Mouse (Mus musculus): ENCODE results near the gene Usmg5. TPM values are rescaled to one million over a fixed set of nuclear protein-coding genes. Genes with fewer than 3 reads are reported as not detected.
"Not testable (repeated sequence)": the region's sequence is repeated elsewhere in the genome, so short reads cannot be mapped to it uniquely, and the experiment has no call there.

Usmg5 gene
- total RNA-seq (2021): 1,000 to 10,000 TPM; 1,130 to 1,186 TPM
- long read RNA-seq, experiment 1, transcript Usmg5-201 (4 exons, 362 nt): major isoform, 838 of 898 reads
- long read RNA-seq, experiment 1, partial matches to known transcripts: 9 of 898 reads
- long read RNA-seq, experiment 1, other reads (novel, unspliced or antisense): 49 of 898 reads
- long read RNA-seq, experiment 2, transcript Usmg5-201 (4 exons, 362 nt): major isoform, 663 of 687 reads
- long read RNA-seq, experiment 2, partial matches to known transcripts: 6 of 687 reads
- long read RNA-seq, experiment 2, other reads (novel, unspliced or antisense): 18 of 687 reads

DNA sequence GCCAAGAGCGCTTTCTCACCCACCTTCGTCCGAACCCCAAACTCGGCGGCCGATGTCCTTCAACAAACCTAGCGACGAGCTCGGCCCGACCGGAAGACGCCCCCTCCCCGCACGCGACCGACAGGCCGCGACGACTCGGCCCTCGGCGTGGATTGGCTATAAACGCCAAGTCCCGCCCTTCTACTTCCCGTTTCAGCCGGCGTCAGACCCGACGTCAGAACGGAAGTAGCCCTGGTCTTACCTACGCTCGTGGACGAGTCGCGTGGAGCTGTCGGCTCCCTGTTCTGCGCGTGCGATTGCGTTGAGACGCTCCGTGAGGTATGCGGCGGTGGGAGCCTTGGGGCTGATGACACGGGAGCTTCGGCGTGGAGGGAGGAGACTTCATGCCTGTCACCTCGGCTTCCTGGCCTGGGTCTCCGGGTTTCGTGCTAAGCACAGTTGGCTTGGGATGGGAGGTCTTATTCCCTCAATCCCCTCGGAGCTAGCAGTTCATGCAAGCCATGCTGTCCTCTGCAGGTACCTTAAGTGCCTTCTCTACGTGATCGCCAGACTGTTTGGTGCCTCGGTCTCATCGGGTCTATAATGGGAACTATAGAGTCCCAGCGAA is at the start of gene Usmg5, which contains the start of gene Pdcd11:
Gene Usmg5 (minus strand): TSS at position 98 of the 607 bp plus-strand sequence.
Gene Pdcd11 (plus strand): TSS at position 219 of the 607 bp plus-strand sequence.
- DNase-seq (ENCODE audit: low spot score): peak; percentile 96

- not testable (repeated sequence) for DNase-seq (ENCODE audit: low spot score)
Observed at GRCm38 (mm10) chr19:47139611-47140010, 49.2 kb upstream of the Usmg5 start.

GRCm38 (mm10) chr19:47137771-47138421 is 47.4 kb upstream of the Usmg5 start, which contains the start of gene Calhm2:
Gene Calhm2, minus strand, starts transcription at chr19:47138294.
- peak; percentile 59 for DNase-seq (ENCODE audit: low spot score)

DNA sequence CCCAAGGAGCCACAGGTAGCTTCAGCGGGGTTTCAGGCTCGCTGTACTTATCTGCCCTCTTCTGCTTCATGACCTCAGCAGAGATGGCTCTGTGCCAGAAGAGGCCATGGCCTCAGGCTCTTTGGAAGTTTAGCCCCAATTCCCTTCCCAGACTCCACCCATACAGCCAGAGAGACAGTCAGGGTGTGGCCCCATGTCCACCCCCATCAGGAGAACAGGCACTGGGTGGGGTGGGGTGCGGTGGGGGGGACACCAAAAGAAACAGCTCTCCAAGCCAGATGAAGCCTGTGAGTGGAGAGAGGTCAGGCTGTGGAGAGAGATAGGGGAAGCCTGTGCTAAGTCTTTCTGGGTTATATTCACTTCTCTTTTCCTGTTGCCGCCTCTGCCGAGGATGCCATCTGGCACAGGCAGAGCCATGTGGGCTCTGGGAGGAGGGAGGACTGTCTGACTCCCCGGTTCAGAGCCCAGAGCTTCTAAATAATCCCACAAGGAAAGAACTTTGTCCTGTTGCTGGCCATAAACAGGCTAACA is 46.7 kb upstream of the Usmg5 start:
- peak; percentile 73 for DNase-seq (ENCODE audit: low spot score)

DNA sequence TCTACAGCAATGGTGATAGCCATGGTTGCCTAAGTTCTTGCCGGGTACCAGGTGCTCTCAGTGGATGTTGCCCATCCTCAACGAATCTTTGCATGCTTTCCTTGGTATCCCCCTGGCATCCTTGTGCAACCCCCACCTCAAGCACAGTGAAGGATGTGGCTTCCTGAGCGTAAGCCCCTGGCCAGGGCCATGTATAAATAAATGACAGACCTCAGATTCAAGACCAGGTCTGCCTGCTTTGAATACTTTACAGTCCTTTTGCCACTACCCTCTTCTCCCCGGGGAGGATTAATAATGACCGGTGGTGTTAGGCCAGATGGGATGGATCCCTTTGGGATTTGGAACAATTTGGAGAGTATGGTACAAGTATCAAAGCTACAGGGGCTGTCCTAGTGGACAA is 45.7 kb upstream of the Usmg5 start:
- DNase-seq (ENCODE audit: low spot score): no peak

DNA sequence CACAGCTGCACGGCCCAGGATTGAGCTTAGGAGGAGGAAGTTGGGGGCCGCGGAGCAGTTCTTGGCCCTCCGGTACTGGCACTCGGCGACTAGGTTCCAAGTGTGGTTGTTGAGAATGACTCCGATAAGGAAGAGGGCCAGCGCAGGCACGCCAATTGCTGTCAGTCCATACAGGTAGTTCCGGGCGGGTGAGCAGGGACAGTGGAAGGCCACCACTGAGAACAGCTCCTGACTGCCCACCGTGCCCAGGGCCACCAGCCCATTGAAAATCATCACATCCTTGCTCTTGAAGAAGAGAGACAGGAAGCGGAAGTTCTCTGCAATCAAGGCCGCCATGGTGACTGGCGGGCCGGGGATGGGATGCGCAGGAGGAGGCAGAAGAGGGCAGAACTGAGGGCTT is 45.1 kb upstream of the Usmg5 start:
- no peak for DNase-seq (ENCODE audit: low spot score)

DNA sequence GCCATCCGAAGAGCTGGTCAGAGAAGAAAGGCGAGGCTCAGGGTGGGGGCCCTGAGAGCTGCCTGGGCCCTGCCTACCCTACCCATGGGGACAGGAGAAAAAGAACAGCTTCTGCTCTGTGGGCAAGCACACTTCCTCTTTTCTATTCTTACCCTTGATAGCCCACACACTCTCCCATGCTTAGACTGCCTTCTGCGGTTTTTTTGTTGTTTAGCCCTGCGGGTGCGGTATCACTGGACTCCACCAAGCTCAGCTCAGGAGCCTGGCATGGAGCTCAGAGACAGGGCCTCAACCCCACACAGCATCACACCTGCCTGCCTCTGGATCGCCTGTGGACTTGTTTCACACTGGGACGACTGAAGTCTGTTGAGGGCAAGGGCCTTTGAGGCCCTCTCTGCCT is 42.7 kb upstream of the Usmg5 start:
- DNase-seq (ENCODE audit: low spot score): no peak

DNA sequence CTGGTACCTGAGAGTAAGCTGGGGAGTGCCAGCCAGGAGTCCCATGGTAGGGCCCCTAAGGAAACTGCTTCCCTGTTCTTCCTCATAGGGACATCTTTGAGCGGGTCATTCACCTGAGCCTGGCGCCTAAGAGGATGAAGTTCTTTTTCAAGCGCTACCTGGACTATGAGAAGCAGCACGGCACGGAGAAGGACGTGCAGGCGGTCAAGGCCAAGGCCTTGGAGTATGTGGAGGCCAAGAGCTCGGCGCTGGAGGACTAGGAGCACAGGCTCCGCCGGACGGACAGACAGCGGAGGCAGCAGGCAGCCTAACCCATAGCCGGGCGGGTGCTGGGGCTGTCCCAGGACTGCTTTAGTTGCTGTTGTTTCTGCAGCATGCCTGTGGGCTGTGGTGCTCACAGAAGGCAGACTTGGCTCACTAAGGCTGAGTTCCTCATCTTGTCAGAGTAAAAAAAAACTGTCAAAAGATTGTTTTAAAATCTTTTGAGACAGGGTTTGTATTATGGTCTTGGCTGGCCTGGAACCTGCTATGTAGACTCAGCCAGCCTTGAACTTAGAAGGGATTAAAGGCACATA is 40.2 kb upstream of the Usmg5 start:
- no peak for DNase-seq (ENCODE audit: low spot score)

- no peak for DNase-seq (ENCODE audit: low spot score)
Observed at GRCm38 (mm10) chr19:47128835-47129234, 38.4 kb upstream of the Usmg5 start.

DNA sequence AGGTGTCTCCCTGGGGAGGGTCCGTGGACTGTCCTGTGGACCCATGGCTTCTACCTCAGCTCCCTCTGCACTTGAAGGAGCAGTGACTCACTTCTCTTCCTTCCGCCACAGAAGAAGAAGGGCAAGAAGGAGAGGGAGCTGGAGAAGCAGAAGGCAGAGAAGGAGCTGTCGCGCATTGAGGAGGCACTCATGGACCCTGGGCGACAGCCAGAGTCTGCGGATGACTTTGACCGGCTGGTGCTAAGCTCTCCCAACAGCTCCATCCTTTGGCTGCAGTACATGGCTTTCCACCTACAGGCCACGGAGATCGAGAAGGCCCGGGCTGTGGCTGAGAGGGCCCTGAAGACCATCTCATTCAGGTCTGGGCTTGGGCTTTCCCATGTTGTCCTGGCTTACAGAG is 37.7 kb upstream of the Usmg5 start:
- no peak for DNase-seq (ENCODE audit: low spot score)

GRCm38 (mm10) chr19:47122802-47123201 is 32.4 kb upstream of the Usmg5 start:
- no peak for DNase-seq (ENCODE audit: low spot score)

DNA sequence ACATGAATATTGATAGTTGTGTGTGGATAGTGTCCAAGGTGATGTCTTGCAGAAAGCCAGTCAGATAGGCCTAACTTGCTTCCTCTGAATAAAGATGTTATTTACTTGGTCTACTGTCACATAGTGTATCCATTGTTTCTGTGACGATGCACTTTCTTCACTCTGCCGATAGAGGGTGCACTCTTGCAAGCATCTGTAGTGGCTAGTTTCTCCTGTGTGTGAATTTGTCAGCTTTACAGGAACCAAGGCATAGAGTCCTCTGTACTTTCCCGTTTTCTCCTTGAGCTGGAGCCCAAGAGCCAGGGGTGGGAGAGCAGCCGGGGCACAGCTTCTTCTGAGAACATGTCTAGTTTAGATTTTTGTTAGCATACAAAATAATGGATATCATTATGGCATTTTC is 30.6 kb upstream of the Usmg5 start:
- peak; percentile 43 for DNase-seq (ENCODE audit: low spot score)

DNA sequence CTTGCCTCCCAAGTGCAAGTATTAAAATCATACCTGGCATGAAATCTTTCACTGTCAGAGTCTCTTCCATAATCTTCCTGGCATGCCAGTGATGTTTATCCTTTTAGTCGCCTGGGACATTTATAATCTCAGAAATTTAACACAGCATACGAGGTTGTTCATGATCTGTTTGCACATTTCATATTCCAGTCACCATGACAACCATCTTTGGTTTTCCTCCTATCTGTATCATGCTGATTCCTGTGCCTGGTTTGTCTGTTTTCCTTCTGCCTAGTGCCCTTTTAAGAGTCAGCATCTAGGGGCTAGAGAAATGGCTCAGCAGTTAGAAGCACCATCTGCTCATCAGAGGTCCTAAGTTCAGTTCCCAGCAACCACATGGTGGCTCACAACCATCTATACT is 28.2 kb upstream of the Usmg5 start:
- DNase-seq (ENCODE audit: low spot score): no peak

DNA sequence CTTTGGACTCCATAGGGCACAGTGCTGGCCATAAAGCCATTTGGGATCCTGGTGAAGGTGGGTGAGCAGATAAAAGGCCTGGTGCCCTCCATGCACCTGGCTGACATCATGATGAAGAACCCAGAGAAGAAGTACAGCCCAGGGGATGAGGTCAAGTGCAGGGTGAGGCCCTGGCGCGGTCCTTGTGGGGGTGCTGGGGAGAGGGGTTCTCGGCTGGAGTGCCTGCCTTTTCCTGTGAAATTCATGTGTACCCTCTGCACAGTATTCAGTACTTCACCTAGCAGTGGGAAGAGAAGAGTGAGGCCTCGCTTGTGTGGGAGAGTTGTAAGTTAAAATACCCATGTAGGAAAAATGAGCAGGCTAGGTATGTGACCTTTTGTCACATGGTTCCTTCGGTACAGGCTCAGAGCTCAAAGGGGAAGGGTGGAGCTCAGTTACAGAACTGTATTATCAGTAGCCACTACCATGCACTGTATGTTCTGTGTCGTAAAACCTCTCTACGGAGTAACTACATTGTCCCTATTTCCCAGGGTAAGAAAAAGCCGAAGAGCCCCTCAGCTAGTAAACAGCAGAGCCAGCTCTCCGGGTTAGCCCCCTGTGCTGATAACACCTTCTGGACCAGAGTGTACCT is 14.3 kb upstream of the Usmg5 start:
- DNase-seq (ENCODE audit: low spot score): no peak

DNA sequence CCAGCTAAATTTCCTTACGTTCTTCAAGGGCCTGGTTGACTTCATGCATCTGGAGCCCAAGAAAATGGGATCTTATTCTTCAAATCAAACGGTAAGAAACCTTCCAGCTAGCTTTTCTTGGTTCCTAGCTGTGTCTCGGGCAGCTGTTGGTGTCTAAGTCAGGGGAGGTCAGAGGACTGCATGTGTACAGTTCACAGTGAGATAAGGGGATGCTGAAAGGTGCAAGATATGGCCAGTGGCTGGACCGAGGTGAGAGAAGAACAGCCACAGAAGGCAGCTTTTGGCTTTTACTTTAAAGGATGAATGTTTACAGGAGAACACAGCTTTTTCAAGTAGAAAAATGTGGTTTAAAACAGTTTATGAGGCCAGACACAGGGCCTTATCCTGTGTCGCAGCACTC is 10.6 kb upstream of the Usmg5 start:
- no peak for DNase-seq (ENCODE audit: low spot score)

DNA sequence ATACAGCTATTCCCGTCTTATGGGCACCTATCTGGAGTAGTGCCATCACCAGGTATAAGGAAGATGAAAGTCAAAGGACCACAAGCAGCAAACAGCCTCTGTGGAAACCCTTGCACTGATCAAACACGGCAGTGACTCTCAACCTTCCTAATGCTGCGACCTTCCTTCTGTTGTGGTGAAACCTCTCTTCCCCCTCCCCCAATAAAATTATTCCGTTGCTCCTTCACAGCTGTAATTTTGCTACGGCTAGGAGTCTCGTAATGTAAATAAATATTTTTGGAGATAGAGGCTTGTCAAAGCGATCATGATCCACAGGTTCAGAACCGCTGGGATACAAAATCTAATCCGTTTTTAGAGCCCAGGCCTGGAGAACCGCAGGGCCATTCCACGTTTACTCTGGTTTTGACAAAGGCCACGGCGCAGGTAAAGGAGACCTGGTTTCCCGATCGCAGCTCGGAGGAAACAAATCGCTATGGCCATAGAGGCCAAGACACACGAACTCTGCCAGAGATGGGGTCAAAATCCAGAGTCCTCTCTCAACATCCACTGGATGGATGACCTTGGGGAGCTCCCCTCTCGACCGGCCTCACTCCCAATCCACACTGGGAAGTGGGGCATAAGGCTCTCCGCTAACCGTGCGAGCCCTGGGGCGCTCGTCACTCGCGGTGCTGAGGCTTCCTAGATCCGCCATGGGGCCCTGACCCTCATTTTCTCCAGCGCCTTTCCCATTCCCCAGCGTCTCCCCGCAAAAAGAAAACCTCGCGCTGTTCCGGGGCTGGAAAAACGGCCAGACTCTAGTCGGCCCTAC is 525 bp downstream of the Usmg5 start:
- peak; percentile 32 for DNase-seq (ENCODE audit: low spot score)

DNA sequence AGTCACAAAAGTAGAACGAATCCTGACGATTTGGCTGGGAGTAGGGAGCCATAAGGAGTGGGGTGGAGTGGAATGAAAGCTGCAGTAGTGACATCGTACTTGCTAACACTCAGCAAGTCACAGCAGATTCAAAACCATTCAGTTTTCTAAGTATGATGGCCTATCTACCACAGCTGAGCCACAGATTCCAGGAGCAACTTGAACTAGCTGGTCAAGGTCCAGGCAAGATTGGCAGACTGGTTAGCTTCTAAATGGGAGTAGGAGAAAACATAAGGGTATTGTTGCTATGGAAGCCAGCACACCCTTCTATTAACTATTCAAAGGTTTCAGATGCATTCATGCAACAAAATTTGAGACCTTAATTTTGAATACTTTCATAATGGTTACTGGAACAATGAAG is 2.2 kb downstream of the Usmg5 start:
- DNase-seq (ENCODE audit: low spot score): peak; percentile 28

DNA sequence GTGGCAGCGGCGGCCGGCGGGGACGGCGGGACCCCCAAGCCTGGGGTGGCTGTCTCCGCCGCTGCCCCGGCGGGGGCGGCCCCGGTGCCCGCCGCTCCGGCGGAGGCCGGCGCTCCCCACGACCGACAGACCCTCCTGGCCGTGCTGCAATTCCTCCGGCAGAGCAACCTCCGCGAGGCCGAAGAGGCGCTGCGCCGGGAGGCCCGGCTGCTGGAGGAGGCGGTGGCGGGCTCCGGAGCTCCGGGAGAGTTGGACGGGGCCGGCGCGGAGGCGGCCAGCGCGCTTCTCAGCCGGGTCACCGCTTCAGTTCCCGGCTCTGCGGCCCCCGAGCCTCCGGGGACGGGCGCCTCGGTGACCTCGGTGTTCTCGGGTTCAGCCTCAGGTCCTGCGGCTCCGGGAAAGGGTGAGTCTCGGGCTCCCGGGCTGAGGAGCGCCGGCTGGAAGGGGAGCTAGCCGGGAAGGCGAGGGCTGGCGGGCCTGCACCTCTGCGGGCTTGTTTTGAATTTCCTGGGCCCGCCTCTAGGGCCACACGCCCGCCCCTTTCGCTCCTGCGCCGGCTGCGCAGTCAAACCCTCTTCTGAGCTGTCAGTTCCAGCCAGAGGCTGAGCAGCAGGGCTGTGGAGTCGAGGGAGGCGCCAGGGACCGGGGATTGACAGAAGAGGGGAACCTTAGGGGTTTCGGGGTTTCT is 22.4 kb downstream of the Usmg5 start:
- DNase-seq (ENCODE audit: low spot score): peak; percentile 84

DNA sequence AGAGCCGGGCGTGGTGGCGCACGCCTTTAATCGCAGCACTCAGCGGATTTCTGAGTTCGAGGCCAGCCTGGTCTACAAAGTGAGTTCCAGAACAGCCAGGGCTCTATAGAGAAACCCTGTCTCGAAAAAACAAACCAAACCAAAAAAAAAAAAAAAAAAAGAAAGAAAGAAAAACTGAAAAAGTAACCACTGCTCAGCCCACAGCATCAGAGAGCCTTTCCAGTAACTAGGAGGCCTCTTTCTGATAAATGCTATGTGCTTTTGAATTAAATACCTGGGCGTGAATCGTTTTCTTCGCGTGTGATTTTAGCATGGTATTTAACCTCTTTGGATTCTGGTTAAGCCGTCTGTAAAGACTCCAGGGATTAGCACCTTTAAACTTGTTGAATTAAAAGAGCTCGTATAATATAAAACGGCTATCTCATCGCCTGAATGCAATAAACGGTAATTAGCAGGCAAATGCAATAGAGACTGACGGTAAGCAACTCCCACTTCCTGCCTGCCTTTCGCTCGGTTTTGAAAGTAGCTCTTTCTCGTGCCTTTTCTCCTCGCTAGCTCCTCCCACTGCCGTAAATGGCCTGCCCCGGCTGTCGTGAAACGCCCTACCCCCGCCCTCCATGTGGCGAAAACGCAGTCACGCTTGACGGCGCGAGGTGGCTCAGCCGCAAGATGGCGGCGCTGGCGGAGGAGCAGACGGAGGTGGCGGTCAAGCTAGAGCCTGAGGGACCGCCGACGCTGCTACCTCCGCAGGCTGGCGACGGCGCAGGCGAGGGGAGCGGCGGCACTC is 23.2 kb downstream of the Usmg5 start, which contains the start of gene Taf5:
Gene Taf5 (plus strand): TSS at position 651 of the 787 bp plus-strand sequence.
- DNase-seq (ENCODE audit: low spot score): peak; percentile 99
